Mouse (Mus musculus) CH12.LX (cell line): Measurements from ENCODE around the gene Eras. TPM values are rescaled to one million over a fixed set of nuclear protein-coding genes. Genes with fewer than 3 reads are reported as not detected.
A peak's percentile ranks its signal among the peaks of the same experiment; 100 is the strongest.

Experiments
- DNase-seq: peaks from one replicate; pipeline ENCODE4 v3.0.0-alpha.2; 2013; ENCODE audit errors: extremely low read depth
- H3K27ac ChIP-seq: 2 replicates; pipeline ENCODE4 v1.5.1; 2012; ENCODE audit warnings: low read depth, mild to moderate bottlenecking, control low read depth, moderate library complexity; ENCODE audit not compliant: insufficient read depth
- H3K27me3 ChIP-seq: replicated peaks from 2 replicates; pipeline ENCODE3; 2012; ENCODE audit warnings: inconsistent platforms
- H3K36me3 ChIP-seq, 2 experiments: replicated peaks in 1 of 2; 2 replicates each; pipeline versions ENCODE3 to v1.6.1; 2012; ENCODE audit warnings: inconsistent platforms in 1 of 2, low read length in 1 of 2, mild to moderate bottlenecking in 1 of 2, mixed read lengths in 1 of 2, moderate library complexity in 1 of 2; ENCODE audit not compliant: control insufficient read depth in 1 of 2, insufficient read depth in 1 of 2
- H3K4me1 ChIP-seq, 2 experiments: 2 replicates each; pipeline ENCODE4 v1.6.1; 2012; ENCODE audit warnings: inconsistent platforms in 1 of 2, moderate library complexity in 1 of 2; ENCODE audit not compliant: insufficient read depth in 2 of 2, control insufficient read depth in 1 of 2
- H3K4me2 ChIP-seq: 2 replicates; pipeline ENCODE4 v1.6.1; 2012; ENCODE audit warnings: low read depth, mild to moderate bottlenecking, control low read depth; ENCODE audit not compliant: poor library complexity, insufficient read depth, severe bottlenecking
- H3K4me3 ChIP-seq, 3 experiments: fragments of 150-350 bp in 1 of 3; sonication (generic) in 1 of 3; replicated peaks in 1 of 3; 2 replicates each; pipeline versions ENCODE3 to v1.5.1; 2011 to 2012; ENCODE audit warnings: low read depth in 2 of 3, low read length in 2 of 3, mild to moderate bottlenecking in 2 of 3, moderate library complexity in 2 of 3, control low read depth in 1 of 3, improper control_type of control experiment in 1 of 3, inconsistent platforms in 1 of 3, mixed read lengths in 1 of 3; ENCODE audit not compliant: poor library complexity in 1 of 3
- H3K79me2 ChIP-seq: replicated peaks from 2 replicates; pipeline ENCODE4 v1.6.1; 2012; ENCODE audit warnings: mild to moderate bottlenecking, moderate library complexity; ENCODE audit not compliant: control insufficient read depth, poor library complexity, insufficient read depth, severe bottlenecking; ENCODE audit errors: extremely low read depth
- H3K9ac ChIP-seq: 2 replicates; pipeline ENCODE4 v1.6.1; 2012; ENCODE audit warnings: low read depth, mild to moderate bottlenecking, control low read depth, moderate library complexity; ENCODE audit not compliant: insufficient read depth
- H3K9me3 ChIP-seq: replicated peaks from 2 replicates; pipeline ENCODE3; 2012; ENCODE audit warnings: low read length, inconsistent platforms, mixed read lengths
- BHLHE40 ChIP-seq: IDR thresholded peaks from 2 replicates; pipeline ENCODE4 v1.6.1; 2011; ENCODE audit warnings: mild to moderate bottlenecking, low read depth, low read length, improper control_type of control experiment
- CHD1 ChIP-seq: IDR thresholded peaks from 2 replicates; pipeline ENCODE4 v1.6.1; 2012; ENCODE audit warnings: low read depth, low read length, improper control_type of control experiment, inconsistent platforms
- CHD2 ChIP-seq: IDR thresholded peaks from 2 replicates; pipeline ENCODE4 v1.6.1; 2011; ENCODE audit warnings: low read length, improper control_type of control experiment
- CTCF ChIP-seq, 2 experiments: IDR thresholded peaks in 1 of 2; conservative IDR thresholded peaks in 1 of 2; 2 replicates each; pipeline ENCODE4 v1.5.1; 2011 to 2012; ENCODE audit warnings: low read depth in 2 of 2, low read length in 2 of 2, improper control_type of control experiment in 1 of 2, inconsistent platforms in 1 of 2, mild to moderate bottlenecking in 1 of 2, moderate library complexity in 1 of 2
- ELF1 ChIP-seq: IDR thresholded peaks from 2 replicates; pipeline ENCODE4 v1.6.1; 2014; ENCODE audit warnings: low read depth, mild to moderate bottlenecking, inconsistent platforms, low read length, improper control_type of control experiment
- GABPA ChIP-seq: IDR thresholded peaks from 2 replicates; pipeline ENCODE4 v1.6.1; 2012; ENCODE audit warnings: low read depth, low read length, improper control_type of control experiment, inconsistent platforms; ENCODE audit not compliant: insufficient replicate concordance
- HCFC1 ChIP-seq: IDR thresholded peaks from 2 replicates; pipeline ENCODE4 v1.6.1; 2012; ENCODE audit warnings: low read depth, mild to moderate bottlenecking, inconsistent platforms, low read length, improper control_type of control experiment
- IRF4 ChIP-seq: IDR thresholded peaks from 2 replicates; pipeline ENCODE4 v1.6.1; 2014; ENCODE audit warnings: low read depth, mild to moderate bottlenecking, inconsistent platforms, low read length, improper control_type of control experiment
- JUND ChIP-seq: conservative IDR thresholded peaks from 2 replicates; pipeline ENCODE4 v1.6.1; 2011; ENCODE audit warnings: low read depth, low read length, improper control_type of control experiment
- KAT2A ChIP-seq: IDR thresholded peaks from 2 replicates; pipeline ENCODE4 v1.6.1; 2012; ENCODE audit warnings: low read length, improper control_type of control experiment, inconsistent platforms; ENCODE audit not compliant: insufficient replicate concordance
- MAFK ChIP-seq: IDR thresholded peaks from 2 replicates; pipeline ENCODE4 v1.6.1; 2011; ENCODE audit warnings: low read length, improper control_type of control experiment; ENCODE audit not compliant: insufficient replicate concordance
- MXI1 ChIP-seq: IDR thresholded peaks from 2 replicates; pipeline ENCODE4 v1.6.1; 2011; ENCODE audit warnings: mild to moderate bottlenecking, low read depth, low read length, improper control_type of control experiment
- MYC ChIP-seq: IDR thresholded peaks from 2 replicates; pipeline ENCODE4 v1.6.1; 2011; ENCODE audit warnings: low read depth, mild to moderate bottlenecking, improper control_type of control experiment, low read length
- NELFE ChIP-seq: IDR thresholded peaks from 2 replicates; pipeline ENCODE4 v1.6.1; 2011; ENCODE audit warnings: low read depth, low read length, improper control_type of control experiment
- NRF1 ChIP-seq: IDR thresholded peaks from 2 replicates; pipeline ENCODE4 v1.6.1; 2014; ENCODE audit warnings: low read depth, mild to moderate bottlenecking, inconsistent platforms, low read length, improper control_type of control experiment, moderate library complexity
- PAX5 ChIP-seq: IDR thresholded peaks from 2 replicates; pipeline ENCODE4 v1.6.1; 2012; ENCODE audit warnings: low read length, inconsistent platforms, mixed read lengths
- POLR2A ChIP-seq: IDR thresholded peaks from 2 replicates; pipeline ENCODE4 v1.6.1; 2011; ENCODE audit warnings: low read depth, mild to moderate bottlenecking, improper control_type of control experiment, low read length
- POLR2AphosphoS2 ChIP-seq: IDR thresholded peaks from 2 replicates; pipeline ENCODE4 v1.6.1; 2011; ENCODE audit warnings: low read depth, low read length, improper control_type of control experiment
- RAD21 ChIP-seq: IDR thresholded peaks from 2 replicates; pipeline ENCODE4 v1.6.1; 2011; ENCODE audit warnings: low read depth, mild to moderate bottlenecking, low read length, improper control_type of control experiment, moderate library complexity
- RCOR1 ChIP-seq: conservative IDR thresholded peaks from 2 replicates; pipeline ENCODE4 v1.6.1; 2012; ENCODE audit warnings: low read depth, mild to moderate bottlenecking, inconsistent platforms, low read length, improper control_type of control experiment
- SIN3A ChIP-seq: IDR thresholded peaks from 2 replicates; pipeline ENCODE4 v1.6.1; 2012; ENCODE audit warnings: low read length, improper control_type of control experiment, inconsistent platforms
- SMC3 ChIP-seq: IDR thresholded peaks from 2 replicates; pipeline ENCODE4 v1.6.1; 2011; ENCODE audit warnings: low read depth, low read length, improper control_type of control experiment
- TCF12 ChIP-seq: IDR thresholded peaks from 2 replicates; pipeline ENCODE4 v1.6.1; 2014; ENCODE audit warnings: low read depth, mild to moderate bottlenecking, inconsistent platforms, low read length, improper control_type of control experiment
- UBTF ChIP-seq: IDR thresholded peaks from 2 replicates; pipeline ENCODE4 v1.6.1; 2012; ENCODE audit warnings: low read depth, mild to moderate bottlenecking, inconsistent platforms, low read length, improper control_type of control experiment, moderate library complexity
- USF1 ChIP-seq: IDR thresholded peaks from 2 replicates; pipeline ENCODE4 v1.6.1; 2014; ENCODE audit warnings: low read depth, mild to moderate bottlenecking, inconsistent platforms, low read length, improper control_type of control experiment
- USF2 ChIP-seq: conservative IDR thresholded peaks from 2 replicates; pipeline ENCODE4 v1.6.1; 2011; ENCODE audit warnings: low read depth, low read length, improper control_type of control experiment
- ZC3H11A ChIP-seq: IDR thresholded peaks from 2 replicates; pipeline ENCODE4 v1.6.1; 2012; ENCODE audit warnings: low read depth, mild to moderate bottlenecking, inconsistent platforms, low read length, improper control_type of control experiment
- ZKSCAN1 ChIP-seq: IDR thresholded peaks from 2 replicates; pipeline ENCODE4 v1.6.1; 2012; ENCODE audit warnings: low read depth, inconsistent platforms, low read length, improper control_type of control experiment, borderline replicate concordance
- ZNF384 ChIP-seq: IDR thresholded peaks from 2 replicates; pipeline ENCODE4 v1.6.1; 2012; ENCODE audit warnings: low read depth, low read length, improper control_type of control experiment, inconsistent platforms
- dilution Hi-C: fragments of 300-500 bp; cut with MboI; formaldehyde crosslinking; loops from 2 replicates; pipeline ENCODE4 v1.14.3; 2020; ENCODE audit warnings: low sequenced_read_pairs; ENCODE audit not compliant: extremely low pct_unique_long_range_greater_than_20kb, extremely low pct_ligation_motif_present
- in situ Hi-C: fragments of 300-500 bp; cut with MboI; formaldehyde crosslinking; loops from 3 replicates; pipeline ENCODE4 v1.14.3; 2019; ENCODE audit warnings: low sequenced_read_pairs, low pct_ligation_motif_present, low pct_unique_long_range_greater_than_20kb, mixed read lengths
- polyA plus RNA-seq: library from polyadenylated mRNA; unstranded; fragments of >175 nt; gene quantifications from 2 replicates; pipeline ENCODE4 v1.2.1, GENCODE M21; 2012; ENCODE audit warnings: low read depth; ENCODE audit not compliant: insufficient read length
- total RNA-seq, 2 experiments: library from RNA; depleted of rRNA; stranded (reverse); fragments of 300-350 nt in 1 of 2; fragments of >200 nt in 1 of 2; gene quantifications; 2 replicates each; pipeline ENCODE4 v1.2.3; 2012 to 2014

Gene Eras
- total and polyA plus RNA-seq, 3 experiments = not detected

GRCm38 (mm10) chrX:7904441-7904840, 24.0 kb downstream of the Eras start:
- H3K36me3 ChIP-seq = peaks cover 20 to 39% of the 10 kb centered on the region in 2 experiments
- in situ Hi-C loops = loop anchor here (25.0 kb wide), 1 partner anchor 208 kb away; no protein-coding TSS in a partner anchor

GRCm38 (mm10) chrX:7898880-7899874, 29.2 kb downstream of the Eras start, which contains the start of the genes Pqbp1 and Timm17b:
TSS of gene Pqbp1 (minus strand) at chrX:7899269.
TSS of gene Timm17b (plus strand) at chrX:7899357.
- peaks cover 2 to 11% of the 10 kb centered on the region in 2 experiments; a peak in 3 of 4 replicates for H3K4me1 ChIP-seq
- no peaks in the 10 kb centered on the region for H3K27me3 ChIP-seq
- H3K79me2 ChIP-seq = peaks cover 8% of the 10 kb centered on the region
- H3K4me2 ChIP-seq = peak within 1 kb of the TSS; percentile 78
- peak within 1 kb of the TSS; percentile 72 for H3K9ac ChIP-seq
- dilution Hi-C loops = no loop called here
- in situ Hi-C loops = no loop called here
- peak within 1 kb of the TSS; percentile 89 for H3K27ac ChIP-seq
- peak; percentile 93 for DNase-seq
- no peaks in the 10 kb centered on the region for H3K9me3 ChIP-seq
- H3K4me3 ChIP-seq = peak within 1 kb of the TSS; percentile 66 to 96 (median 68)
- peaks cover 25 to 40% of the 10 kb centered on the region in 2 experiments for H3K36me3 ChIP-seq
- TF ChIP-seq TCF12 (peak; percentile 65; the same call in 1 of the 2 replicates), MXI1 (peak; percentile 68; the same call in 1 of the 2 replicates), ZC3H11A (no peak), UBTF (no peak), NELFE (peak; percentile 72), CTCF (conservative IDR thresholded peaks at IDR 0.05 in 1 of 2, IDR thresholded peaks at IDR 0.05 in 1 of 2; ENCODE audit: low read depth in 2 of 2, low read length in 2 of 2) (no peak), POLR2AphosphoS2 (no peak), ZKSCAN1 (no peak), BHLHE40 (no peak), MAFK (no peak), ZNF384 (no peak), CHD2 (peak; percentile 50; the same call in 1 of the 2 replicates), USF1 (no peak), MYC (no peak), RCOR1 (no peak), SMC3 (no peak), GABPA (no peak), HCFC1 (peak; percentile 63), POLR2A (no peak; the same call in 1 of the 2 replicates), JUND (no peak), NRF1 (peak; percentile 64), IRF4 (no peak), KAT2A (peak; percentile 57; the same call in 1 of the 2 replicates), CHD1 (peak; percentile 98), SIN3A (peak; percentile 78; the same call in 1 of the 2 replicates), USF2 (no peak), ELF1 (no peak; the same call in none of the 2 replicates), RAD21 (no peak)

More at GRCm38 (mm10) chrX:7904441-7904840, 24.0 kb downstream of the Eras start:
- Histone ChIP-seq H3K79me2 (no peaks in the 10 kb centered on the region), H3K4me1 (peaks cover 0 to 4% of the 10 kb centered on the region in 2 experiments; a peak in 1 of 4 replicates), H3K4me2 (no peak overlapping the region), H3K9ac (no peak overlapping the region), H3K27me3 (no peaks in the 10 kb centered on the region), H3K27ac (no peak overlapping the region), H3K9me3 (no peaks in the 10 kb centered on the region), H3K4me3 (no peak overlapping the region)
- TF ChIP-seq JUND (no peak), CHD1 (no peak), USF1 (no peak), RCOR1 (no peak), PAX5 (no peak), UBTF (no peak)
- dilution Hi-C loops = no loop called here
- no peak for DNase-seq
